Mouse (Mus musculus): ENCODE data around the gene Nkiras1. TPM values are rescaled to one million over a fixed set of nuclear protein-coding genes. Genes with fewer than 3 reads are reported as not detected.
A peak's percentile ranks its signal among the peaks of the same experiment; 100 is the strongest.

The Nkiras1 gene
- polyA plus RNA-seq, 1 experiment from 2014 or later, result 21.5 TPM

GRCm38 (mm10) chr14:18317457-18318411 is 46.8 kb downstream of the Nkiras1 start:
- no peak overlapping the region for H3K9ac ChIP-seq
- no peaks in the 10 kb centered on the region for H3K27me3 ChIP-seq
- no peak overlapping the region for H3K4me2 ChIP-seq (replicated peaks)
- no peak for ATAC-seq (ENCODE audit: insufficient number of reproducible peaks, insufficient read depth, low FRiP score, low TSS enrichment)
- WGBS, result 83% methylated on average over 11 of the region's 11 CpGs
- no peaks in the 10 kb centered on the region for H3K4me1 ChIP-seq
- no peak overlapping the region for H3K4me3 ChIP-seq
- H3K27ac ChIP-seq, result no peak overlapping the region
- no peaks in the 10 kb centered on the region for H3K36me3 ChIP-seq
- H3K9me3 ChIP-seq, result no peaks in the 10 kb centered on the region

GRCm38 (mm10) chr14:18326968-18327672 is 56.2 kb downstream of the Nkiras1 start:
- H3K27ac ChIP-seq, result no peak overlapping the region
- H3K4me1 ChIP-seq, result peaks cover 25% of the 10 kb centered on the region
- WGBS, result 2% methylated on average over 34 of the region's 37 CpGs
- H3K4me3 ChIP-seq, result peak overlapping the region; percentile 43
- peak overlapping the region; percentile 57 for H3K9ac ChIP-seq
- H3K36me3 ChIP-seq, result peaks cover 3% of the 10 kb centered on the region; the same call in 1 of the 2 replicates
- H3K9me3 ChIP-seq, result no peaks in the 10 kb centered on the region
- peak overlapping the region; percentile 84 for H3K4me2 ChIP-seq (replicated peaks)
- no peaks in the 10 kb centered on the region for H3K27me3 ChIP-seq
- ATAC-seq (ENCODE audit: insufficient number of reproducible peaks, insufficient read depth, low FRiP score, low TSS enrichment), result no peak

- H3K4me3 ChIP-seq, result peak overlapping the region; percentile 93
- H3K4me1 ChIP-seq, result peaks cover 25% of the 10 kb centered on the region
- H3K4me2 ChIP-seq (replicated peaks), result peak overlapping the region; percentile 63
- H3K27ac ChIP-seq, result peak overlapping the region; percentile 83
- ATAC-seq (ENCODE audit: insufficient number of reproducible peaks, insufficient read depth, low FRiP score, low TSS enrichment), result peak; percentile 64
- H3K36me3 ChIP-seq, result no peaks in the 10 kb centered on the region; the same call in 1 of the 2 replicates
- H3K9me3 ChIP-seq, result no peaks in the 10 kb centered on the region
- under 1% methylated on average over 68 of the region's 99 CpGs for WGBS
- H3K9ac ChIP-seq, result peak overlapping the region; percentile 97
- no peaks in the 10 kb centered on the region for H3K27me3 ChIP-seq
These were observed 60.1 kb downstream of the Nkiras1 start for GRCm38 (mm10) chr14:18330789-18331692.

DNA sequence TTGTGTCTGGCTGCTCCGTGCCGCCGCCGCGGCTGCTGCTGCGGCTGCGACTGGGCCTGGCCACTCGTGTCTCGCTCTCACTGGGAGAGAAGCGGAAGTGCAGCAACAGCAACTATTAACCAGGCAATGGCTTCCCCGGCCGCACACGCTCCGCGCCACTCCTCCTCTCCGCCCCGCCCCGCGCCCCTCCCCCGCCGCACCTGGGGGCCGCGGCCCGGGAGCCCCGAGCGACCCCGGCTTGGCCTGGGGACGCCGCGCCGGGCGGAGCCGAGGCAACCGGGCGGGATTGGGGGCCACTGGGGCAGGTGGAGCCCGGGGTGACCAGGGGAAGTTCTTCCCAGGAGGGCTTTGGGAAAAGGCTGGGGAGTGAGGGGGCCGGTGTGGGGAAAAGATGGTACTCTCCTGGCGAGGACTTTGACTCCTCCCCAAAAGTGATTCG is 60.8 kb downstream of the Nkiras1 start, which contains the start of gene Ube2e1:
Gene Ube2e1 (minus strand): TSS at position 167 of the 439 bp plus-strand sequence.
- Histone ChIP-seq H3K9me3 (no peaks in the 10 kb centered on the region), H3K27ac (peak within 1 kb of the TSS; percentile 83), H3K4me3 (peak within 1 kb of the TSS; percentile 93), H3K9ac (peak within 1 kb of the TSS; percentile 97), H3K4me2 (replicated peaks) (peak within 1 kb of the TSS; percentile 63), H3K27me3 (no peaks in the 10 kb centered on the region), H3K36me3 (no peaks in the 10 kb centered on the region; the same call in 1 of the 2 replicates), H3K4me1 (peaks cover 20% of the 10 kb centered on the region)
- peak; percentile 90 for ATAC-seq (ENCODE audit: insufficient number of reproducible peaks, insufficient read depth, low FRiP score, low TSS enrichment)
- under 1% methylated on average over 31 of the region's 39 CpGs for WGBS

Other genes with a start within 250 kb of the Nkiras1 start
- gene Nr1d2, start 32.0 kb upstream of the Nkiras1 start, polyA plus RNA-seq (2016; fragmentation: Nextera tagmentation; extraction: Ambion mirVana), result 7.3 and 8.1 TPM in 2 replicates
- gene Rpl15, start 255 bp downstream of the Nkiras1 start, polyA plus RNA-seq (2016; fragmentation: Nextera tagmentation; extraction: Ambion mirVana), result 390 and 444 TPM in 2 replicates
- gene Ube2e1, start 60.7 kb downstream of the Nkiras1 start, polyA plus RNA-seq (2016; fragmentation: Nextera tagmentation; extraction: Ambion mirVana), result 156 and 157 TPM in 2 replicates

Measured in embryonic facial prominence, embryonic 12.5 days (tissue).